Mouse (Mus musculus): ENCODE measurements around the gene Stpg1. TPM values are rescaled to one million over a fixed set of nuclear protein-coding genes. Genes with fewer than 3 reads are reported as not detected.

Stpg1 gene
- polyA plus RNA-seq, 1 experiment: not detected

- Histone ChIP-seq H3ac (ENCODE audit: control insufficient read depth, insufficient read length) (no peak overlapping the region), H3K4me3 (no peak overlapping the region), H3K36me3 (ENCODE audit: control insufficient read depth, insufficient read depth) (no peaks in the 10 kb centered on the region), H3K27me3 (ENCODE audit: control insufficient read depth, insufficient read depth, insufficient read length) (no peaks in the 10 kb centered on the region), H3K79me2 (ENCODE audit: control insufficient read depth, insufficient read depth) (no peaks in the 10 kb centered on the region), H3K4me2 (ENCODE audit: low read depth) (no peak overlapping the region)
- TF ChIP-seq MYOG (IDR thresholded peaks at IDR 0.05; ENCODE audit: control insufficient read depth in 1 of 3, insufficient read depth in 1 of 3, insufficient read length in 2 of 3, low read depth in 2 of 3) (no peak), SRF (IDR thresholded peaks at IDR 0.05; ENCODE audit: control insufficient read depth, insufficient read length, low read depth) (no peak), REST (IDR thresholded peaks at IDR 0.05; ENCODE audit: insufficient read depth, insufficient read length) (no peak), TCF3 (IDR thresholded peaks at IDR 0.05; ENCODE audit: insufficient read length, low read depth) (no peak), POLR2AphosphoS2 (IDR thresholded peaks at IDR 0.05; ENCODE audit: insufficient read length, low read depth) (no peak), E2F4 (IDR thresholded peaks at IDR 0.05; ENCODE audit: insufficient read depth) (no peak), MAX (IDR thresholded peaks at IDR 0.05; ENCODE audit: low read depth) (no peak)
Observed at GRCm38 (mm10) chr4:135546008-135546407, 51.4 kb downstream of the Stpg1 start.

- Histone ChIP-seq H3K27me3 (ENCODE audit: control insufficient read depth, insufficient read depth, insufficient read length) (no peaks in the 10 kb centered on the region), H3K4me2 (ENCODE audit: low read depth) (no peak overlapping the region), H3ac (ENCODE audit: control insufficient read depth, insufficient read length) (no peak overlapping the region), H3K36me3 (ENCODE audit: control insufficient read depth, insufficient read depth) (no peaks in the 10 kb centered on the region), H3K79me2 (ENCODE audit: control insufficient read depth, insufficient read depth) (no peaks in the 10 kb centered on the region), H3K4me3 (no peak overlapping the region)
- TF ChIP-seq USF1 (IDR thresholded peaks at IDR 0.05; ENCODE audit: low read depth) (no peak), MAX (IDR thresholded peaks at IDR 0.05; ENCODE audit: low read depth) (no peak), TCF12 (IDR thresholded peaks at IDR 0.05; ENCODE audit: insufficient read depth, poor library complexity, severe bottlenecking) (no peak), REST (IDR thresholded peaks at IDR 0.05; ENCODE audit: insufficient read depth, insufficient read length) (no peak), E2F4 (IDR thresholded peaks at IDR 0.05; ENCODE audit: insufficient read depth) (no peak), CEBPB (IDR thresholded peaks at IDR 0.05; ENCODE audit: insufficient read depth, poor library complexity, severe bottlenecking) (no peak), POLR2AphosphoS2 (IDR thresholded peaks at IDR 0.05; ENCODE audit: insufficient read length, low read depth) (no peak), POLR2A (IDR thresholded peaks at IDR 0.05; ENCODE audit: insufficient read length, low read depth) (no peak), TCF3 (IDR thresholded peaks at IDR 0.05; ENCODE audit: insufficient read length, low read depth) (no peak)
Observed at GRCm38 (mm10) chr4:135546793-135547192, 52.2 kb downstream of the Stpg1 start.

- no peak overlapping the region for H3K4me2 ChIP-seq (ENCODE audit: low read depth)
- no peaks in the 10 kb centered on the region for H3K36me3 ChIP-seq (ENCODE audit: control insufficient read depth, insufficient read depth)
- H3ac ChIP-seq (ENCODE audit: control insufficient read depth, insufficient read length): no peak overlapping the region
- no peak overlapping the region for H3K4me3 ChIP-seq
- TF ChIP-seq TCF12 (IDR thresholded peaks at IDR 0.05; ENCODE audit: insufficient read depth, poor library complexity, severe bottlenecking) (no peak), MYOG (IDR thresholded peaks at IDR 0.05; ENCODE audit: control insufficient read depth in 1 of 3, insufficient read depth in 1 of 3, insufficient read length in 2 of 3, low read depth in 2 of 3) (no peak), TCF3 (IDR thresholded peaks at IDR 0.05; ENCODE audit: insufficient read length, low read depth) (no peak), SRF (IDR thresholded peaks at IDR 0.05; ENCODE audit: control insufficient read depth, insufficient read length, low read depth) (no peak), USF1 (IDR thresholded peaks at IDR 0.05; ENCODE audit: low read depth) (no peak), POLR2A (IDR thresholded peaks at IDR 0.05; ENCODE audit: insufficient read length, low read depth) (no peak), MYOD1 (IDR thresholded peaks at IDR 0.05; ENCODE audit: control insufficient read depth in 1 of 3, insufficient read length in 2 of 3, low read depth in 2 of 3) (no peak), REST (IDR thresholded peaks at IDR 0.05; ENCODE audit: insufficient read depth, insufficient read length) (no peak), CEBPB (IDR thresholded peaks at IDR 0.05; ENCODE audit: insufficient read depth, poor library complexity, severe bottlenecking) (no peak), POLR2AphosphoS2 (IDR thresholded peaks at IDR 0.05; ENCODE audit: insufficient read length, low read depth) (no peak)
- no peaks in the 10 kb centered on the region for H3K79me2 ChIP-seq (ENCODE audit: control insufficient read depth, insufficient read depth)
- no peaks in the 10 kb centered on the region for H3K27me3 ChIP-seq (ENCODE audit: control insufficient read depth, insufficient read depth, insufficient read length)
Observed at GRCm38 (mm10) chr4:135547551-135547950, 53.0 kb downstream of the Stpg1 start.

- no peak overlapping the region for H3ac ChIP-seq (ENCODE audit: control insufficient read depth, insufficient read length)
- TF ChIP-seq SRF (IDR thresholded peaks at IDR 0.05; ENCODE audit: control insufficient read depth, insufficient read length, low read depth) (no peak), E2F4 (IDR thresholded peaks at IDR 0.05; ENCODE audit: insufficient read depth) (no peak), POLR2AphosphoS2 (IDR thresholded peaks at IDR 0.05; ENCODE audit: insufficient read length, low read depth) (no peak), USF1 (IDR thresholded peaks at IDR 0.05; ENCODE audit: low read depth) (no peak), TCF12 (IDR thresholded peaks at IDR 0.05; ENCODE audit: insufficient read depth, poor library complexity, severe bottlenecking) (no peak), REST (IDR thresholded peaks at IDR 0.05; ENCODE audit: insufficient read depth, insufficient read length) (no peak), POLR2A (IDR thresholded peaks at IDR 0.05; ENCODE audit: insufficient read length, low read depth) (no peak), MYOD1 (IDR thresholded peaks at IDR 0.05; ENCODE audit: control insufficient read depth in 1 of 3, insufficient read length in 2 of 3, low read depth in 2 of 3) (no peak), MYOG (IDR thresholded peaks at IDR 0.05; ENCODE audit: control insufficient read depth in 1 of 3, insufficient read depth in 1 of 3, insufficient read length in 2 of 3, low read depth in 2 of 3) (no peak), CEBPB (IDR thresholded peaks at IDR 0.05; ENCODE audit: insufficient read depth, poor library complexity, severe bottlenecking) (no peak), MAX (IDR thresholded peaks at IDR 0.05; ENCODE audit: low read depth) (no peak), TCF3 (IDR thresholded peaks at IDR 0.05; ENCODE audit: insufficient read length, low read depth) (no peak)
- H3K4me3 ChIP-seq: no peak overlapping the region
- H3K4me2 ChIP-seq (ENCODE audit: low read depth): no peak overlapping the region
- no peaks in the 10 kb centered on the region for H3K79me2 ChIP-seq (ENCODE audit: control insufficient read depth, insufficient read depth)
- H3K36me3 ChIP-seq (ENCODE audit: control insufficient read depth, insufficient read depth): no peaks in the 10 kb centered on the region
- no peaks in the 10 kb centered on the region for H3K27me3 ChIP-seq (ENCODE audit: control insufficient read depth, insufficient read depth, insufficient read length)
Observed at GRCm38 (mm10) chr4:135548108-135548507, 53.5 kb downstream of the Stpg1 start.

GRCm38 (mm10) chr4:135548521-135549077 lies 54.0 kb downstream of the Stpg1 start:
- TF ChIP-seq POLR2AphosphoS2 (IDR thresholded peaks at IDR 0.05; ENCODE audit: insufficient read length, low read depth): no peak
- TF ChIP-seq E2F4 (IDR thresholded peaks at IDR 0.05; ENCODE audit: insufficient read depth): no peak
- TF ChIP-seq POLR2A (IDR thresholded peaks at IDR 0.05; ENCODE audit: insufficient read length, low read depth): no peak
- no peak for TF ChIP-seq MYOD1 (IDR thresholded peaks at IDR 0.05; ENCODE audit: control insufficient read depth in 1 of 3, insufficient read length in 2 of 3, low read depth in 2 of 3)
- TF ChIP-seq MAX (IDR thresholded peaks at IDR 0.05; ENCODE audit: low read depth): no peak
- no peak for TF ChIP-seq SRF (IDR thresholded peaks at IDR 0.05; ENCODE audit: control insufficient read depth, insufficient read length, low read depth)
- TF ChIP-seq USF1 (IDR thresholded peaks at IDR 0.05; ENCODE audit: low read depth): no peak
- no peak for TF ChIP-seq TCF12 (IDR thresholded peaks at IDR 0.05; ENCODE audit: insufficient read depth, poor library complexity, severe bottlenecking)
- TF ChIP-seq TCF3 (IDR thresholded peaks at IDR 0.05; ENCODE audit: insufficient read length, low read depth): no peak
- no peak for TF ChIP-seq MYOG (IDR thresholded peaks at IDR 0.05; ENCODE audit: control insufficient read depth in 1 of 3, insufficient read depth in 1 of 3, insufficient read length in 2 of 3, low read depth in 2 of 3)
- no peak for TF ChIP-seq REST (IDR thresholded peaks at IDR 0.05; ENCODE audit: insufficient read depth, insufficient read length)
- no peak for TF ChIP-seq CEBPB (IDR thresholded peaks at IDR 0.05; ENCODE audit: insufficient read depth, poor library complexity, severe bottlenecking)
- no peak overlapping the region for H3K4me3 ChIP-seq

More at GRCm38 (mm10) chr4:135548521-135549077, 54.0 kb downstream of the Stpg1 start:
- Histone ChIP-seq H3K36me3 (ENCODE audit: control insufficient read depth, insufficient read depth) (no peaks in the 10 kb centered on the region), H3ac (ENCODE audit: control insufficient read depth, insufficient read length) (no peak overlapping the region), H3K79me2 (ENCODE audit: control insufficient read depth, insufficient read depth) (no peaks in the 10 kb centered on the region), H3K27me3 (ENCODE audit: control insufficient read depth, insufficient read depth, insufficient read length) (no peaks in the 10 kb centered on the region), H3K4me2 (ENCODE audit: low read depth) (no peak overlapping the region)
